Mouse (Mus musculus): ENCODE measurements at regions not wholly inside any gene's neighbourhood (a gene's known extent, or its start where the extent isn't known, plus 50 kb on each side); places are given as distances from the start of the nearest gene placed in this dataset.

DNA sequence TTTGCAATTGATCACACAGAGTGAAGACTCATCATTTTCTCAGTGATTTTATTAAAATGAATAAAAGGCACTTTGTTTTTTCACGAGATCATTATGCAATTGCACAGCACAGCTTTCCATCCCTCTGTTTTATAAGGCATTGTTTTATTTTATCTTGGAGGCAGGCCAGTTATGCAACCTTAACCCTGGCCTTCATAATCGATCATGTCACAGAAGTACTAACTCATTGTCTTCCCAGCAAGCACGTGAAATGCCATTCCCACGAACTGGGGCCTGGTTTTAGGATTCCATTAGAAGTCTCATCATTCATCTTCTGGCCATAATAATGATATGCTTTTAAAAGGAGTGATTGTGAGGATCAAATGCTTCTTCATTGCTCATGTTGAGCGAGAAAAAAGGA, 355.5 kb upstream of the Gria3 start:
- peak; percentile 9 for DNase-seq

DNA sequence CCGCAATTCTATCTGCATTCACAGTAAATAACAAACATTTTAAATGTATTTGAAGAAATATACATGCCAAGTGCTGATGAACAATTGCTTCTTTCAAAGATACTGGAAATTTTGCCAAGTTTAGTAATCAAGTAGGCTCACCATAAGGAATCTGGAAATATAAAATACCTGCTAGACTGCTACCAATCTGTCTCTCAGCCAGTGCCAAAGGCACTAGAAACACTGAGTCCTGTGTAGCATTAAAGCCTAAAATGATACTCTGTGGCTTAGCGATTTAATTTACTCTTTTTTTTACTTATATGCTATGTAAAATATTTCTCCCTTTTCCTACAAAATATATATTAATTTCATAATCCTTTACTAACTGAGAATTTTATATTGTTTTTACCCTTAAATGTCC, 347.8 kb upstream of the Gria3 start:
- DNase-seq: no peak

DNA sequence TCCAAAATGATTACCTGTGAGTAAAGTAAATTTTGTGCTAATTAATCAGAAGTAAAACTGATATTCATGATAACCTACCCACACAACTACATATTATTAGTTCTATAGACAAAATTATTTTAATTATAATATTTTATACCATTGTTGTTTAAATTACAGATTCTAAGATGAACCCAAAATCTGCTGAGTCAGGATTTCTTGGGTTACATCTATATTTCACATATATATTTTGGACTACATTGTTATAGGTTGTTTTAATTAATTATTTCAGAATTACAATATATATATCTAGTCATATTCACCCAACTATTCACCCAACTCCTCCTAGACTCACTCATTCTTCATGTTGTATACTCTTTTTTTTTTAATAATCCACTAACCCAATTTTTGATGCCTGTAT, 346.0 kb upstream of the Gria3 start:
- DNase-seq: no peak

All from adrenal gland, postnatal 14 days (tissue).